Mouse (Mus musculus) forebrain, postnatal 0 days (tissue): Measurements from ENCODE around the gene Nkx2-9. TPM values are rescaled to one million over a fixed set of nuclear protein-coding genes. Genes with fewer than 3 reads are reported as not detected.

Experiments used
- ATAC-seq: fragments of 200-750 bp; cut with Nextera tagmentation; 2 replicates; pipeline ENCODE4 v1.8.0; 2017; ENCODE audit warnings: mild to moderate bottlenecking, moderate library complexity
- DNase-seq: peaks from one replicate; pipeline ENCODE4 v3.0.0-alpha.2; 2015
- H3K27ac ChIP-seq: fragments of 300-500 bp; sonication (generic); 2 replicates; pipeline ENCODE4 v1.5.1; 2014; ENCODE audit warnings: low read depth, mild to moderate bottlenecking, antibody characterized with exemption, low read length, moderate library complexity, mixed read lengths
- H3K27me3 ChIP-seq: fragments of 300-500 bp; sonication (generic); 2 replicates; pipeline ENCODE4 v1.6.1; 2014; ENCODE audit warnings: mild to moderate bottlenecking, low read length, mixed read lengths; ENCODE audit not compliant: insufficient read depth
- H3K36me3 ChIP-seq: fragments of 300-500 bp; sonication (generic); 2 replicates; pipeline ENCODE4 v1.6.1; 2014; ENCODE audit warnings: mild to moderate bottlenecking, moderate library complexity; ENCODE audit not compliant: insufficient read depth
- H3K4me1 ChIP-seq: fragments of 300-500 bp; sonication (generic); 2 replicates; pipeline ENCODE4 v1.6.1; 2014; ENCODE audit warnings: antibody characterized with exemption; ENCODE audit not compliant: insufficient read depth
- H3K4me2 ChIP-seq: fragments of 300-500 bp; sonication (generic); 2 replicates; pipeline ENCODE4 v1.6.1; 2014; ENCODE audit warnings: low read depth, mild to moderate bottlenecking, moderate library complexity
- H3K4me3 ChIP-seq: fragments of 300-500 bp; sonication (generic); 2 replicates; pipeline ENCODE4 v1.5.1; 2014; ENCODE audit warnings: low read depth, low read length, mixed read lengths
- H3K9ac ChIP-seq: fragments of 300-500 bp; sonication (generic); 2 replicates; pipeline ENCODE4 v1.6.1; 2014; ENCODE audit warnings: mild to moderate bottlenecking
- H3K9me3 ChIP-seq: fragments of 300-500 bp; sonication (generic); 2 replicates; pipeline ENCODE4 v1.6.1; 2016; ENCODE audit warnings: low read length
- CTCF ChIP-seq: sonication (generic); IDR thresholded peaks from 2 replicates; pipeline ENCODE4 v1.5.1; 2016; ENCODE audit warnings: antibody characterized with exemption, control low read depth, low read depth
- WGBS: fragments of 180-500 bp; shearing (Covaris S2); extraction: QIAGEN DNeasy Blood & Tissue Kit; methylation state at CpG from one replicate; pipeline ENCODE4 v1.1.7; 2014; 5-methylcytosine and 5-hydroxymethylcytosine counted together
- polyA plus RNA-seq: library from polyadenylated mRNA; unstranded; fragments of >200 nt; fragmentation: Nextera tagmentation; extraction: Ambion mirVana; gene quantifications from 2 replicates; pipeline ENCODE4 v1.2.1, GENCODE M21; 2015
- total RNA-seq: library from RNA; depleted of rRNA; stranded (reverse); fragments of >200 nt; gene quantifications from 2 replicates; pipeline ENCODE4 v1.2.3, GENCODE M21; 2014; rRNA removed

The Nkx2-9 gene
- total and polyA plus RNA-seq, 2 experiments from 2014 or later = not detected

DNA sequence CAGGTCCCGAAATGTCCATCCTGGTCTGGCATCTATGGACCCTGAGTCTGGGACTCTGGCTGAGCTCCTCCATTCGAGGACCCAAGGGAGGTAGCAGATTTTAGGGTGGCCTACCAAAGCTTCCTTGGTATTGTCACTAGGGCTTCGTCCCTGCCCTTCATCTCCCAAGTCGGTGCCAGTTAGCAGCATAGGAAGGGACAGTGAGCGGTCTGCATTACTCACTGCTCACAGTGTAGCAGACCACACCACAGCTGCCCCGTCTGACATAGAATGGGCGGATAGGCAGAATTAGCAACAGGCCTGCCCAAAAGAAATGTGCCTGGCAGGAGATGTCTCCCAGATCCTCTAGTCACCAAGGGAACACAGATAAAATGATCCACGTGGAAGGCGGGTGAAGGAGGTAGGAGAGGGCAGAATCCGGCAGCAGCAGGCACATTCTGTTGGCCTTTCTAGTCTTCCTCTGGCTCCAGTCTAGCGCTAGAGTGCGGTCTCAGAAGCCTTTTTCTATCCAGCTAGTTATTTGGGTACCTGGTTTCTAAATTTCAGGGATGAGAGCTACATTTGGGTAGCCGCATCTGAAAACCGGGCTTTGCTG is 929 bp upstream of the Nkx2-9 start:
- DNase-seq (no peak), ATAC-seq (peak; percentile 32; the same call in 1 of the 2 replicates)
- H3K27ac ChIP-seq = no peak overlapping the region
- TF ChIP-seq CTCF = no peak
- H3K4me2 ChIP-seq = no peak overlapping the region
- H3K4me3 ChIP-seq = no peak overlapping the region
- peaks cover 79% of the 10 kb centered on the region for H3K27me3 ChIP-seq
- H3K4me1 ChIP-seq = 0 out of 2 replicates have a peak, but pooled peaks cover 6% of the 10 kb centered on the region
- H3K36me3 ChIP-seq = no peaks in the 10 kb centered on the region
- H3K9me3 ChIP-seq = no peaks in the 10 kb centered on the region
- H3K9ac ChIP-seq = no peak overlapping the region
- 3% methylated on average over 14 of the region's 14 CpGs for WGBS

DNA sequence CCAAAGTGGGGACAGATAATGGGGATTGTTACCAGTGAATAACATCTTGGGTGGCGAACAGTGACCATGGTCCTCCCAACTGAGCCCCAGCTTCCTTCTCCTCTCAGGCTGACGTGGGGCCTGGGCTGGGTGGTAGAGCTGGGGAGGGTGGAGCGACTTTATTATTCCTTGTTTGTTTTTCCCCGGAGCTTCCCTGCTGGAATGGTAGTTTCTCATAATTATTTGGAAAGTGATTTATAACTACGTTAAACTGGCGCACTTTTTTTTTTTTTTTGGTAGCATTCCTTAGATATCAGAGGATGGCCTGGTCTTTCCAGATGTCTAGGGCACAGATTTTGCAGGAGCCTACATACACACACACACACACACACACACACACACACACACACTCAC is 350 bp upstream of the Nkx2-9 start:
- Histone ChIP-seq H3K4me3 (0 out of 2 replicates have a peak overlapping the region, but pooled peaks have one; percentile 5), H3K4me1 (0 out of 2 replicates have a peak, but pooled peaks cover 6% of the 10 kb centered on the region), H3K9ac (no peak overlapping the region), H3K36me3 (no peaks in the 10 kb centered on the region), H3K9me3 (no peaks in the 10 kb centered on the region), H3K27ac (no peak overlapping the region), H3K4me2 (peak overlapping the region; percentile 26; the same call in 1 of the 2 replicates), H3K27me3 (peaks cover 80% of the 10 kb centered on the region)
- WGBS = 7% methylated on average over 6 of the region's 6 CpGs
- DNase-seq (no peak), ATAC-seq (no peak)
- no peak for TF ChIP-seq CTCF

DNA sequence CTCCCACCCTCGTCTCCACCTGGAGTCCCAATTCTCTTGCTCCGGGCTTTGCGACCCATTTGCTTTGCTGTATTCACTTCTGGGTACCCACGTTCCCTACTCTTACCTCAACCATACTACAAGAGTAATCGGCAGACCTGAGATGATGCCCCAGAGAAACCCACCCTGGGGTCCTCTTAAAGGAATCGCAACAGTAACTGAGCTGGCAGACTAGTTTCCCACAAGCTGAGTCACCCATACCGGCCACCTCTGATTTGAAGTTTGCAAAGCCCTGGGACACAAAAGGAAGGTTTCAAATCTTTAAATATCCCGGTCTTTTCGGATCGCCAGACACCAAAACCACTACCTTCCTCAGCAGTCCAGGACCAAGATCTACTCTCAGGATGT is 742 bp downstream of the Nkx2-9 start:
- 0 out of 2 replicates have a peak, but pooled peaks cover 6% of the 10 kb centered on the region for H3K4me1 ChIP-seq
- no peaks in the 10 kb centered on the region for H3K36me3 ChIP-seq
- no peak for DNase-seq
- peaks cover 79% of the 10 kb centered on the region for H3K27me3 ChIP-seq
- H3K27ac ChIP-seq = no peak overlapping the region
- TF ChIP-seq CTCF = no peak
- peak overlapping the region; percentile 30 for H3K4me3 ChIP-seq
- no peak for ATAC-seq
- H3K9ac ChIP-seq = no peak overlapping the region
- under 1% methylated on average over 10 of the region's 10 CpGs for WGBS
- H3K9me3 ChIP-seq = no peaks in the 10 kb centered on the region
- peak overlapping the region; percentile 63 for H3K4me2 ChIP-seq

DNA sequence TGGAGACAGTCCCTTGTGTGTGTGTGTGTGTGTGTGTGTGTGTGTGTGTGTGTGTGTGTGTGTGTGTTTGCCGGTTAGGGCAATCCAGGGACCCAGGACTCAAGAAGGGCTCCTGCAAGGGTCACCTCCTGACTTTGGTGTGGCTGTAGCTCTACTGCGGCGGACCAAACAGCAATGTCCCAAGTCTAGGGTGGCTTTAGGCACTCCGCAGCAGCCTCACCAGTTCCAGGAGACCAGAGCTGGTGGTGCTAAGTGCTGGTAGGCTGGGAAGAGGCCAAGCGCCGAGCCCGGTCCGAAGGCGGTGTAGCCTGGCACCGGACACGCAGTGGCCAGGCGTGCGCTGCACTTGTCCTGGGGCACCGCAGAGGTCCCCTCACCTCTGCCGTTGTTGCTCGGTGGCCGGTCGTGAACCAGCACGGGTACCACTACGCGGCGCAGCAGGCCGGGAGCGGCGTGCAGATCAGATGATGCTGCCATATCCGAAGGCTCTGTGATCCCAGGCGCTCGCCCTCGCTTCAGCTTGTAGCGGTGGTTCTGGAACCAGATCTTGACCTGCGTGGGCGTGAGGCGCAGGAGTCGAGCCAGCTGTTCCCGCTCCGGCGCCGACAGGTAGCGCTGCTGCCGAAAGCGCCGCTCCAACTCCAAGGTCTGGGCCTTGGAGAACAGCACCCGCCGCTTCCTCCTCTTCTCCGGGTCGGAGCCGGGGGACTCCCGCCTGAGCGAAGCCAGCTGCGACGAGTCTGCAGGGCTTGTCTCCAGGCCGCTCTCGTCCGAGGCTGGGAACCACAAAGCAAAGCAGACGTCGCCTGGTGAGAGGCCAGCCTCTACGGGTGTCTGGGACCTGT is 1.4 kb downstream of the Nkx2-9 start:
- no peaks in the 10 kb centered on the region for H3K36me3 ChIP-seq
- H3K9me3 ChIP-seq = no peaks in the 10 kb centered on the region
- 3% methylated on average over 55 of the region's 57 CpGs for WGBS
- peaks cover 85% of the 10 kb centered on the region for H3K27me3 ChIP-seq
- ATAC-seq (peak; percentile 76), DNase-seq (no peak)
- no peak overlapping the region for H3K9ac ChIP-seq
- 0 out of 2 replicates have a peak, but pooled peaks cover 6% of the 10 kb centered on the region for H3K4me1 ChIP-seq
- H3K4me3 ChIP-seq = peak overlapping the region; percentile 30
- peak; percentile 35 for TF ChIP-seq CTCF
- peak overlapping the region; percentile 63 for H3K4me2 ChIP-seq
- H3K27ac ChIP-seq = no peak overlapping the region

DNA sequence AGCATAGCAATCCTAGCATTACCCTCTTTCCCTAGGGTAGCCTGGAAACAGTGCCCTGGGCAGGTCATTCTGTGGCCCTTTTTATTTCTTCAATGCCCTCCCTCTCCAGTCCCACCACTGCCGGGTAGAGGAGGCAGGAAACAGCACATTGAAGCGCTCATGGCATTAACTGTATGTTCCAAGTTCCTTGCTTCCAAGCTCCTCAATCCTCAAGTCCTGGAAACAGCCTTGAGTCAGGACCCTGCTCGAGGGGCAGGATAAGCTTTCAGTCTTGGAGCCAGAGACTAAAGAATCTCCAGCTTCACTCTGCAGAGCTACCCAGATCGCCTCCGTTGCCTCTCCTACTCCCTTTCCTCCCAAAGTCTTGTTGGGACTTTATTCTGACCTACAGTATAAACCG is 2.2 kb downstream of the Nkx2-9 start:
- Histone ChIP-seq H3K27me3 (peaks cover 83% of the 10 kb centered on the region), H3K36me3 (no peaks in the 10 kb centered on the region), H3K9me3 (no peaks in the 10 kb centered on the region), H3K4me3 (no peak overlapping the region), H3K4me1 (0 out of 2 replicates have a peak, but pooled peaks cover 6% of the 10 kb centered on the region), H3K9ac (no peak overlapping the region), H3K27ac (no peak overlapping the region), H3K4me2 (no peak overlapping the region)
- WGBS = 6% methylated on average over 6 of the region's 6 CpGs
- no peak for TF ChIP-seq CTCF
- ATAC-seq = no peak
- DNase-seq = no peak

DNA sequence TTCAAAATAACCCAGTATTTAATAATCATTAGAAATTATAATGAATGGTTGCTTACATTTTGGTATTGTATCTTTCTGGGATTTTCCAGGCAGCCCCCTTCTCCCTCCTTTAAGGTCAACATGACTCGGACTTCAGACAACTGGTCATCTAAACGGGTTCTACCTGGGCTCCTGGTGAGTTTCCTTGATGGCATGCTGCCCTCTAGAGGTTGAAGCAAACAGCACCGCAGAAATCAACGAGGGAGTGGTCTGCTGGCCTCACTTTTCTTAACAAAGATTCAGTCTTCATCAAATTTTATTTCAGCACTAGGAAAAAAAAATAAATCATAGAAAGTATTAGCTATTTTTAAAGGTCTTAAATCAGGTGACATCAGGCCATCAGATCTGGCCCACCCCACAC is 21.4 kb downstream of the Nkx2-9 start:
- 11% methylated on average over 4 of the region's 4 CpGs for WGBS
- H3K9ac ChIP-seq = no peak overlapping the region
- TF ChIP-seq CTCF = peak; percentile 39
- no peak for ATAC-seq
- no peaks in the 10 kb centered on the region for H3K36me3 ChIP-seq
- no peak overlapping the region for H3K4me3 ChIP-seq
- no peak overlapping the region for H3K4me2 ChIP-seq
- no peak for DNase-seq
- no peaks in the 10 kb centered on the region for H3K4me1 ChIP-seq
- H3K27ac ChIP-seq = no peak overlapping the region
- H3K27me3 ChIP-seq = no peaks in the 10 kb centered on the region
- H3K9me3 ChIP-seq = no peaks in the 10 kb centered on the region

DNA sequence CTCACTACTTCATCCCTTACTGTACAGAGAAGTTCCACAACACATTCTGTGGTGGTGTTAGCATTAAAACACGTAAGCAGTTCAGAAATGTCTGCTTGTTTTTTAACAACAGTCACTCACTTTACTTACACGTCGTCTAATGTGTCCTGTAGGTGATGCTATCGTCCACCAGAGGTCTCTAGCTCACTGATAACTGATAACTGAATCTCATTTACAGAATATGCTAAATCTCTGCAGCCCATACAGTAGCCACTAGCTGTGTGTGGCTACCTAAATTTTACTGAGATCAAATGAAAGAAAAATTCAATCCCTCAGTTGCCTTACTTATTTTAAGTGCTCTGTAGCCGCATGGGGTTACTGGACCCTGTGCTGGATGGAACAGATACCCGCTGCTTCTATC is 25.3 kb downstream of the Nkx2-9 start:
- DNase-seq = peak; percentile 62
- WGBS = 34% methylated on average over 6 of the region's 6 CpGs
- ATAC-seq = peak; percentile 79
- H3K4me3 ChIP-seq = no peak overlapping the region
- H3K4me1 ChIP-seq = no peaks in the 10 kb centered on the region
- no peaks in the 10 kb centered on the region for H3K9me3 ChIP-seq
- no peak overlapping the region for H3K27ac ChIP-seq
- no peaks in the 10 kb centered on the region for H3K27me3 ChIP-seq
- peak; percentile 84 for TF ChIP-seq CTCF
- H3K36me3 ChIP-seq = no peaks in the 10 kb centered on the region
- no peak overlapping the region for H3K9ac ChIP-seq
- no peak overlapping the region for H3K4me2 ChIP-seq

Other genes with a start within 250 kb of the Nkx2-9 start
- gene Nkx2-1, start 76.4 kb downstream of the Nkx2-9 start, total RNA-seq = 2.9 and 10.3 TPM in 2 replicates
- gene Nkx2-1, start 76.4 kb downstream of the Nkx2-9 start, polyA plus RNA-seq = 3.8 and 7.2 TPM in 2 replicates
- 0.38 TPM in 1 of 2 replicates, not detected in the other for gene Pax9, start 78.5 kb upstream of the Nkx2-9 start, total RNA-seq
- not detected in 2 replicates for gene Pax9, start 78.5 kb upstream of the Nkx2-9 start, polyA plus RNA-seq